Mouse (Mus musculus): ENCODE results near the gene H2-Aa.

- TF ChIP-seq CTCF (IDR thresholded peaks at IDR 0.05; ENCODE audit: control insufficient read depth, insufficient read depth, low read length) (no peak), POLR2A (IDR thresholded peaks at IDR 0.05; ENCODE audit: borderline replicate concordance, control insufficient read depth, low read depth, low read length) (no peak)
These were observed 16.2 kb upstream of the H2-Aa start for GRCm38 (mm10) chr17:34303789-34304188.
